Mouse (Mus musculus) heart, postnatal 0 days (tissue): ENCODE measurements at regions not wholly inside any gene's neighbourhood (a gene's known extent, or its start where the extent isn't known, plus 50 kb on each side); places are given as distances from the start of the nearest gene placed in this dataset.
"Not testable (repeated sequence)": the region's sequence is repeated elsewhere in the genome, so short reads cannot be mapped to it uniquely, and the experiment has no call there.

Experiments used
- ATAC-seq: fragments of 200-750 bp; cut with Nextera tagmentation; 2 replicates; pipeline ENCODE4 v1.8.0; 2017; ENCODE audit warnings: low read depth, moderate number of reproducible peaks, moderate library complexity; ENCODE audit not compliant: insufficient read depth
- DNase-seq: peaks from one replicate; pipeline ENCODE4 v3.0.0-alpha.2; 2016; ENCODE audit warnings: low spot score
- H3K27ac ChIP-seq: fragments of 300-500 bp; sonication (generic); 2 replicates; pipeline ENCODE4 v1.5.1; 2014; ENCODE audit warnings: low read depth, mild to moderate bottlenecking
- H3K27me3 ChIP-seq: fragments of 300-500 bp; sonication (generic); 2 replicates; pipeline ENCODE4 v1.6.1; 2014; ENCODE audit warnings: low read length, mixed read lengths; ENCODE audit not compliant: control insufficient read depth, insufficient read depth
- H3K36me3 ChIP-seq: fragments of 300-500 bp; sonication (generic); replicated peaks from 2 replicates; pipeline ENCODE4 v1.6.1; 2014; ENCODE audit warnings: low read length, mixed read lengths; ENCODE audit not compliant: control insufficient read depth, insufficient read depth
- H3K4me1 ChIP-seq: fragments of 300-500 bp; sonication (generic); 2 replicates; pipeline ENCODE4 v1.6.1; 2014; ENCODE audit warnings: antibody characterized with exemption; ENCODE audit not compliant: control insufficient read depth, insufficient read depth
- H3K4me2 ChIP-seq: fragments of 300-500 bp; sonication (generic); 2 replicates; pipeline ENCODE4 v1.6.1; 2014; ENCODE audit warnings: low read depth, mild to moderate bottlenecking, low read length, moderate library complexity
- H3K4me3 ChIP-seq: fragments of 300-500 bp; sonication (generic); 2 replicates; pipeline ENCODE4 v1.5.1; 2014; ENCODE audit warnings: low read depth, low read length
- H3K9ac ChIP-seq: fragments of 300-500 bp; sonication (generic); replicated peaks from 2 replicates; pipeline ENCODE4 v1.6.1; 2014; ENCODE audit warnings: low read depth, low read length, mixed read lengths
- H3K9me3 ChIP-seq: fragments of 300-500 bp; sonication (generic); replicated peaks from 2 replicates; pipeline ENCODE4 v1.6.1; 2016; ENCODE audit warnings: low read length; ENCODE audit not compliant: control insufficient read depth
- CTCF ChIP-seq: IDR thresholded peaks from 2 replicates; pipeline ENCODE4 v1.5.1; 2016; ENCODE audit warnings: antibody characterized with exemption, control low read depth, low read depth
- EP300 ChIP-seq: IDR thresholded peaks from 2 replicates; pipeline ENCODE4 v1.6.1; 2016; ENCODE audit warnings: antibody characterized with exemption, low read depth
- WGBS: fragments of 180-500 bp; shearing (Covaris S2); extraction: QIAGEN DNeasy Blood & Tissue Kit; methylation state at CpG from one replicate; pipeline ENCODE4 v1.1.7; 2014; 5-methylcytosine and 5-hydroxymethylcytosine counted together

- ATAC-seq (no peak), DNase-seq (no peak)
- no peak overlapping the region for H3K27ac ChIP-seq
- H3K4me2 ChIP-seq: no peak overlapping the region
- 69% methylated on average over 1 of the region's 1 CpGs for WGBS
- no peak overlapping the region for H3K4me3 ChIP-seq
- no peaks in the 10 kb centered on the region for H3K36me3 ChIP-seq
- H3K27me3 ChIP-seq: no peaks in the 10 kb centered on the region
- no peak overlapping the region for H3K9ac ChIP-seq
- H3K9me3 ChIP-seq: no peaks in the 10 kb centered on the region
- H3K4me1 ChIP-seq: no peaks in the 10 kb centered on the region
- TF ChIP-seq EP300: no peak
- TF ChIP-seq CTCF: no peak
Measured at GRCm38 (mm10) chr9:11145799-11146198, 241.2 kb upstream of the Cntn5 start.

- Histone ChIP-seq H3K9ac (no peak overlapping the region), H3K4me3 (no peak overlapping the region), H3K4me1 (no peaks in the 10 kb centered on the region), H3K4me2 (no peak overlapping the region), H3K27ac (no peak overlapping the region), H3K9me3 (no peaks in the 10 kb centered on the region), H3K36me3 (no peaks in the 10 kb centered on the region), H3K27me3 (no peaks in the 10 kb centered on the region)
- ATAC-seq (no peak; the same call in 1 of the 2 replicates), DNase-seq (no peak)
- TF ChIP-seq EP300 (no peak), CTCF (no peak)
- 70% methylated on average over 5 of the region's 5 CpGs for WGBS
Measured at GRCm38 (mm10) chr9:11126833-11127232, 222.3 kb upstream of the Cntn5 start.

- H3K27ac ChIP-seq: no peak overlapping the region
- H3K36me3 ChIP-seq: no peaks in the 10 kb centered on the region
- TF ChIP-seq CTCF (no peak), EP300 (no peak)
- ATAC-seq (no peak), DNase-seq (no peak)
- no peaks in the 10 kb centered on the region for H3K27me3 ChIP-seq
- H3K9ac ChIP-seq: no peak overlapping the region
- no peaks in the 10 kb centered on the region for H3K9me3 ChIP-seq
- no peak overlapping the region for H3K4me3 ChIP-seq
- no peaks in the 10 kb centered on the region for H3K4me1 ChIP-seq
- no peak overlapping the region for H3K4me2 ChIP-seq
Measured at GRCm38 (mm10) chr9:11119153-11119552, 214.6 kb upstream of the Cntn5 start.

- not testable (repeated sequence) for H3K9ac ChIP-seq, H3K9me3 ChIP-seq, H3K27ac ChIP-seq, H3K27me3 ChIP-seq, H3K4me3 ChIP-seq, H3K36me3 ChIP-seq, DNase-seq, H3K4me2 ChIP-seq, H3K4me1 ChIP-seq, ATAC-seq
- 68% methylated on average over 3 of the region's 3 CpGs for WGBS
Measured at GRCm38 (mm10) chr9:11107828-11108227, 203.3 kb upstream of the Cntn5 start.

GRCm38 (mm10) chr9:11107212-11107611 lies 202.6 kb upstream of the Cntn5 start:
- H3K4me2 ChIP-seq, H3K9me3 ChIP-seq, H3K36me3 ChIP-seq, ATAC-seq, DNase-seq, H3K27me3 ChIP-seq, H3K9ac ChIP-seq, H3K4me1 ChIP-seq, H3K27ac ChIP-seq, H3K4me3 ChIP-seq: not testable (repeated sequence)
- 83% methylated on average over 1 of the region's 1 CpGs for WGBS

- H3K9me3 ChIP-seq: 0 out of 2 replicates have a peak, but pooled peaks cover 3% of the 10 kb centered on the region
- no peaks in the 10 kb centered on the region for H3K36me3 ChIP-seq
- DNase-seq (no peak), ATAC-seq (no peak)
- H3K4me3 ChIP-seq: no peak overlapping the region
- H3K4me1 ChIP-seq: no peaks in the 10 kb centered on the region
- H3K27me3 ChIP-seq: no peaks in the 10 kb centered on the region
- no peak for TF ChIP-seq CTCF
- no peak for TF ChIP-seq EP300
- WGBS: 82% methylated on average over 2 of the region's 2 CpGs
- no peak overlapping the region for H3K9ac ChIP-seq
- no peak overlapping the region for H3K4me2 ChIP-seq
- no peak overlapping the region for H3K27ac ChIP-seq
Measured at GRCm38 (mm10) chr9:11106268-11106667, 201.7 kb upstream of the Cntn5 start.
